Mouse (Mus musculus) myocyte (in vitro differentiated cells): Measurements from ENCODE around the gene Mbnl2.

Experiments used
- CEBPB ChIP-seq: IDR thresholded peaks from 2 replicates; pipeline ENCODE4 v1.6.1; 2011; ENCODE audit warnings: mild to moderate bottlenecking, moderate library complexity; ENCODE audit not compliant: poor library complexity, insufficient read depth, severe bottlenecking
- E2F4 ChIP-seq: IDR thresholded peaks from one replicate; pipeline ENCODE4 v1.6.1; 2011; ENCODE audit warnings: mild to moderate bottlenecking, control low read depth, moderate library complexity; ENCODE audit not compliant: insufficient read depth
- MAX ChIP-seq: IDR thresholded peaks from one replicate; pipeline ENCODE4 v1.6.1; 2011; ENCODE audit warnings: low read depth, mild to moderate bottlenecking, control low read depth
- MYOD1 ChIP-seq, 3 experiments: IDR thresholded peaks; one replicate each; pipeline ENCODE4 v1.6.1; 2011; ENCODE audit warnings: control low read depth in 2 of 3, low read depth in 2 of 3, mild to moderate bottlenecking in 2 of 3, moderate library complexity in 1 of 3; ENCODE audit not compliant: insufficient read length in 2 of 3, control insufficient read depth in 1 of 3
- POLR2A ChIP-seq: IDR thresholded peaks from one replicate; pipeline ENCODE4 v1.6.1; 2011; ENCODE audit warnings: low read depth, mild to moderate bottlenecking, control low read depth, moderate library complexity; ENCODE audit not compliant: insufficient read length
- POLR2AphosphoS2 ChIP-seq: IDR thresholded peaks from one replicate; pipeline ENCODE4 v1.6.1; 2011; ENCODE audit warnings: low read depth, control low read depth; ENCODE audit not compliant: insufficient read length
- REST ChIP-seq: IDR thresholded peaks from one replicate; pipeline ENCODE4 v1.6.1; 2011; ENCODE audit warnings: mild to moderate bottlenecking, control low read depth, moderate library complexity; ENCODE audit not compliant: insufficient read depth, insufficient read length
- TCF12 ChIP-seq: IDR thresholded peaks from one replicate; pipeline ENCODE4 v1.6.1; 2011; ENCODE audit warnings: mild to moderate bottlenecking, control low read depth; ENCODE audit not compliant: poor library complexity, insufficient read depth, severe bottlenecking
- TCF3 ChIP-seq: IDR thresholded peaks from one replicate; pipeline ENCODE4 v1.6.1; 2011; ENCODE audit warnings: low read depth, control low read depth; ENCODE audit not compliant: insufficient read length
- USF1 ChIP-seq: IDR thresholded peaks from one replicate; pipeline ENCODE4 v1.6.1; 2011; ENCODE audit warnings: low read depth, mild to moderate bottlenecking, control low read depth, moderate library complexity

GRCm38 (mm10) chr14:120288378-120289002 lies 13.0 kb downstream of the Mbnl2 start:
- TF ChIP-seq POLR2AphosphoS2: no peak
- TF ChIP-seq POLR2A: no peak
- no peak for TF ChIP-seq USF1
- no peak for TF ChIP-seq MAX
- no peak for TF ChIP-seq TCF12
- TF ChIP-seq CEBPB: 0 out of 2 replicates have a peak, but pooled peaks have one; percentile 38
- TF ChIP-seq REST: no peak
- no peak for TF ChIP-seq E2F4
- no peak for TF ChIP-seq MYOD1 (IDR thresholded peaks at IDR 0.05; ENCODE audit: control insufficient read depth in 1 of 3, insufficient read length in 2 of 3, low read depth in 2 of 3)
- no peak for TF ChIP-seq TCF3
